Mouse (Mus musculus) urinary bladder, postnatal 4 days (tissue): Measurements from ENCODE around the gene Samd13.

Experiments
- DNase-seq, 2 experiments: peaks; one replicate each; pipeline ENCODE4 v3.0.0; 2021 to 2022; ENCODE audit warnings: low spot score in 2 of 2

The Samd13 gene

DNA sequence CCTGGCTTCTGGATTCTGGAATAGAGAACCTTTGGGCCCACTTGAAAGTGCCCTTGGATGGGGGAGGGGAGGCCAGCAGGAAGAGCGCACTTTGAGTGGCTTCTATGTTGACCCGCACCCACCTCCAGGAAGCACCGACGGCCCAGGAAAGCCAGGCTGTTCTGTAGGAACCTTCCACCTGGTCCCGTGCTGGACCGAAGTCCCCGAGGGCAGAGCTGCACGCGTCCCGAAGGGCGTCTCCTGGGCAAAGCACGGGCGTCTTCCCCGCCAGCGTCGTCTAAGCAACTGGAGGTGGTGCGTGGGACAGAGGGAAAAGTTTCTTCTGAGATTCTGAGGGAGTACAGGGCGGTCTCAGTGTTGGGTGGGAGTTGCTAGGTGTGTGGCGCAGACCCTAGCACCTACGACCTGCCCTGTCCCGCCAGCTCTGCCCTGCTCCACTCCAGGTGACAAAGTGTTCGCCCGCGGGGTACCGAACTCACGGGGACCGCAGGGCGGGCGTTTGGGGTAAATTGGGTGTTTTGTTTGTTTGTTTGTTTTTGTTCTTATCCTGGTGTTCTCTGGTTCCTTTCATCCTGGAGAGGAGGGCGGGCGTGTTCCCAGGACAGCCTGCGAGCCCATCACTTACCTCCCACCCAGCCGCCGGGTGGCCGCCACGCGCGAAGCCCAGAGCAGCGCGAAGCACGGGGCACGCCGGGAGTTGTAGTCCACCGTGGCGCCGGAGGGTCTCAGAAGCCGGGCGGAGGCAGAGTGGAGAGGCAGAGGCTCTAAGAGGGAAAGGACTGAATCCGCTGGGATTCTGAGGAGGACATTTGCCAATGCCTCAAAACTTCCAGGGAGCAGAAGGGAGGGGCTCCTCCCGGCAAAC, at the start of gene Samd13:
TSS of gene Samd13 (minus strand) at position 782 of the 865 bp plus-strand sequence.
- DNase-seq = peak; percentile 62 to 79

DNA sequence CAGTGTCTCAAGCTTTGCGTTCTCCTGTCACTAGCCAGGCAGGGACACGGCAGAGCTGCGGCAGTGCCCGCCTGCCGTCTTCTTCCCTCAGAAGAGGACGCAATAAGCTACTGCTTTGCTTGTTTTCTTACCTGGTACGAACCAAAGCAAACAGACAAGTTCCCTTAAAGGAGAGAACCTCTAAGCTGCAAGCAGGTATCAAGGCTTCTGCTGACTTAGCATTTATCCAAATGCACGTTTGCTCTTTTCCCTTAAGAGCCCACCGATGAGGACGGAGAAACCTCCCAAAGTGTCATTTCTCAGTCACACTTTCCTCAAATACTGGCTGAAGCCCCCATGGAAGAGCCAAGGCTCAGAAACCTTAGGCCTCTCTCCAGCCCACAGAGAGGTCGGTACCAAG, 46.1 kb upstream of the Samd13 start:
- no peak for DNase-seq

DNA sequence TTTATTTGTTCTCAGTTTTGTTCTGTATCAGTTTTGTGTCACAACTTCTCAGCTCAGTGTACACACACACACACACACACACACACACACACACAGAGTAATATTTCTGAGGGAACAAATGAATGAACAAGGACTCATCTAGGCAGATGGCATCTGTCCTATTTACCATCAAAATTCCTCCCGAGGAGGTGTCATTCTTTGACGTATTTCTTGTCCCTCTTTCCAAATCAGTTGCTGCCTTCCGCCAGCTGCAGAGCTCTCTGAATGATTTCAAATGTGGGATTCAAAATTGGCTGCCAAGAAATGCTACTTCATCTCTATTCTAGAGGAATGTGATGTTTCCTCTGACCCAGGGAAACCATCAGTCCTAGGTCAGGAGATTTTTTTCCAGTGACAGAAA, 37.6 kb upstream of the Samd13 start:
- DNase-seq = no peak

DNA sequence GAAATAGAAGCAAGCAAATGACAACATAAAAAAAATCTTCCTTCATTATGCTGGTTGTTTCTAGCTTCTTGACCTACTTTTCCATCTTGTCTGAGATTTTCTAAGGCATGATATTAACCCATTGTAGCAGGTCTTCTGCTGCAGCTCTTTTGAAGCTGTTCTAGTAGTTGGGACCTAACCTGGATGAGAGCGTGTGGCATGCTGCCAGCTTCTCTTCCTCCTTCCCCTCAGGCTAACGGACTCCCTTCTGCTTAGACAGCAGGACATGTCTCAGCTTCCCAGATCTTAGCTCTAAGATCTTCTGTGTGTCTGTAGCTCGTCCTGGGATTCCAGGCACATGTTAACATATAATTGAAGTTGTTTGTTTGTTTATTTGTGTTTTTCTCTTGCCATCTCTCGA, 34.3 kb upstream of the Samd13 start:
- no peak for DNase-seq

DNA sequence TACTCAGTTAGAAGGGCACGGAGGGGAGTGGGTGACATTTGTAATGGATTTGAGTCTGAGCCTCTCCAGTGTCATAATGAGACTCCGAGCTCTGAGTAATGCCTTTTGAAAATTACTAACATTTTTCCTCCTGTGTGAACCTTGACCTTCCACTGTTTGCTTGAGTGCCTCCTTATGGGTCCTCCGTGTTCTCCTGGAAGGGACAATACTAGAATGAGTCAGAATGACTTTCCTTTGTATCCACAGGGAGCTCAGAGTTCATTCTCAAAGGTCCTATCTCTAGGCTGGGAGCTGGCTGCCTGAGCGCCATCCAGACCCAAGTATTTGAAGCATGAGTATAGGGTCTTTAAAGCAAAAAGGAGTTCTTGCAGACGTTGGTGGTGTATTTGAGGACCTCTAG, 32.9 kb upstream of the Samd13 start:
- DNase-seq = no peak

DNA sequence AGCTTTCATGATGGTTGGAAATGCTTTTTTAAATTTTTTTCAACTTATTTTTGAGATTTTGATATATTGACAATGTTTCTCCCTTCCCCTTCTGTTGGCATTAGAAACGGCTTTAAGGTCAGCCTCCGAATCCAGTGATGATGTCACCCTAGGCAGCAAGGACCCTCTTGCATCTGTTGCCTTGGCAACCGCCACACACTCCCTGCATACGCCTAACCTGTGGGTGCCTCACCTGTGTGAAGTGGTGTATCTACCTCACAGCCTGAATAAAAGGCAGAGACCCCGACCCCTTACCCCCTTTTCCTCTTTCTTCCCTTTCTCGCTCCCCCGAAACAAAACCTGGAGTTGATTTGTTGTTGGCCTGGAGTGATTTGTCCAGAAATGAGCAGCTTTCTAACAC, 26.9 kb upstream of the Samd13 start:
- no peak for DNase-seq

DNA sequence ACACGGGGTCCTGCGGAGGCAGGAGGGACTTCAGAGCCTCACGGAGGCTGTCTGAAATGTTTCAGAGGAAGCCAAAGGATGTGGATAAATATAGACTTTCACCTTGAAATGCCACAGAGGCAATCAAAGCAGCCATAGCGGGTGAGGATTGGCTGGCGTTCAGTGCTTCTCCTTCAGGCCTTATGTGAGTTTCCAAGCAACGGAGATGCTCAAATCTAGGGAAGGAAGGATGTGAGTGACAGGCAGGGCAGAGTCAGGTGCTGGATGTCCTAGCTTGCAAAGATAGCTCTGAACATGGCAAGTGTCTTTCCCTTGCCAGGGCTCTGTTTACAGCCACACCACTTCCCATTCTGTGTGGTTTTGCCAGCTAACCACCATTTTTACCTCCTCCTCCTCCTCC, 26.2 kb upstream of the Samd13 start:
- no peak for DNase-seq

DNA sequence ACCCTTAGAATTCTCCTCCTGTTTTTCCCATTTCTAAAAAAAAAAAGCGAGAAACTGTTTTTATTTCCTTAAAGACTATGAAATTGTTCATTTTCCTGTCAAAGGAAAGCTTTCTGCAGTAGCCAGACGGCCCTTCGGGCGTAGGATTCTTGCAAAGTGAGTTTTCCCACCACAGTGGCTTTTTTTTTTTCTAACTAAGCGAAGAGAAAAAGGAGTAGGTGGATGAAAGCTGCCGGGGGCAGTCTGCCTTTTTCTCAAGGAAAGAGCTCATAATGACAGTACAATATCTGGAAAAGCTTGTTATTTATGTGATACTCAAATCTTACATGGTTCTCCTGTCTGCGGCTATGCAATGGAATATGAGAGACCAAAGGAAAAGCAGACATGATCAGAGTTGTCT, 25.7 kb upstream of the Samd13 start:
- DNase-seq = no peak

DNA sequence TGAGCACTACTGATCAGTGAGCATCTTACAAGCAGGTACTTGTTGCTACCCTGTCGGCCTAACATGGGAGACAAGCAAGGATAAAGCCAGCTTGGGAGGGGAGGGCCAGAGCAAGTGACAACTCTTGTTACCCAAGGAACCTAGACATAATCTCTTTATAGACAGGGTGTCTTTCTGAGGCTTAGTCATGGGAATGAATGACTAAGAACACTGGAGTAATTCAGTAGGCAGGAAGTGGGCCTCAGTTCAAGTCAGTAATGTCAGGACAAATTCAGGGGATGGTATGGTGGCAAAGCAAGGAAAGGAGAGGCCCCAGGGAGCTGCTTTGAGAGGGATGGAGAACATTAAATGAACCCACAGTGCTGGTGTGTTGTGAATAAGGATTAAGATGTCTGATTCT, 23.7 kb upstream of the Samd13 start:
- DNase-seq = no peak

DNA sequence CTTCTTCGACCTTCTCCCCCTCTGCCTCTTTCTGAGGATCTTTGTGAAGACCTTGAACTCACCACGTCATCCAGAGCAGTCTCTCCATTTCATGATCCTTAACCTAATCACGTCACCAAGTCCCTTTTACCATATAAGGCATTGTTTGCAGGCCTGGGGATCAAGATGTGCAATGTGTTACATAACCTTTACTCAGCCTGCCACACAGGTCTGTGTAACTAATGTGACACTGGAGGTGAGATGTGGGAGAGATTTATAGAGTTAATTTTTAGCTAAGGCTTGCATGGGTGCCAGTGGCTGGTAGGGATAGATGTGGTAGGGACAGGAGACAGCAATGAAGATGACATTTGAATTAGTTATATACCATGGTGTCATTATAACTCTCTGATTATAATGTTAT, 23.0 kb upstream of the Samd13 start:
- no peak for DNase-seq

DNA sequence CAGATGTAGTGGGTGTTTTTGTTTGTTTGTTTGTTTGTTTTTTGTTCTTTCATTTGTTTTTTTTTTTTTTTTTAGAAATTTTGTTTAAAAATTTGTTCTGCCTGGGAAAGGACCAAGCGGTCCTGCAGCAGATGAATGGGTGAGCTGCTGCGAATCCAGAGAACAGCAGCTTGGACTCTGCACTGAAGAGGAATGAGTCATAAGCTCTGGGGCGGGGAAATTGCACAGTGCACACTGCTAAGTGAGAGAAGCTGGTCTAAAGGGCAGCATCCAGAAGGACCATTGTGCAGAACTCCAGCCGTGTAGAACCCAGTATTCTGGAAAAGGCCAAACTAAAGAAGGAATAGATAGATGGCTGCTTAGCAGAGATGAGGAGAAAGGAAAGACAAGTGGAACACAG, 18.7 kb upstream of the Samd13 start:
- no peak for DNase-seq

DNA sequence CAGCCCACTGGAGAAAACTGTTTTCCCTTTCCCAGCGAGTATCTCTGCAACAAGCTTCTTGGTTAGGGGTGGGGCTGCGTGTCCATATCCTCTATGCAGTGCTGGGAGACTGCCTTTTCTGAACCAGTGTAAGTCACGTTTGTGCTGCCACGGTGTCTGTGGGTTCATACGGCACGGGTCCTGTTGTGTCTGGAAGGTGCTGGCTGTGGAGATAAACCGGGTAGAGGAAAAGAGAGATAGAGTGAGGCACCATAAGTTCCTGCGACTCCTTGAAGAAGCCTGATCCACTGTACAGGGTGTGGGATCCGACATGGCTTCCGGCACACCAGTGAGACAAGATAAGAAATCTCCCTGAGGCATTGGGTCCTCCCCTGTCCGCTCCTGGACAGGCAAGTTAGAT, 14.7 kb upstream of the Samd13 start:
- DNase-seq = no peak

DNA sequence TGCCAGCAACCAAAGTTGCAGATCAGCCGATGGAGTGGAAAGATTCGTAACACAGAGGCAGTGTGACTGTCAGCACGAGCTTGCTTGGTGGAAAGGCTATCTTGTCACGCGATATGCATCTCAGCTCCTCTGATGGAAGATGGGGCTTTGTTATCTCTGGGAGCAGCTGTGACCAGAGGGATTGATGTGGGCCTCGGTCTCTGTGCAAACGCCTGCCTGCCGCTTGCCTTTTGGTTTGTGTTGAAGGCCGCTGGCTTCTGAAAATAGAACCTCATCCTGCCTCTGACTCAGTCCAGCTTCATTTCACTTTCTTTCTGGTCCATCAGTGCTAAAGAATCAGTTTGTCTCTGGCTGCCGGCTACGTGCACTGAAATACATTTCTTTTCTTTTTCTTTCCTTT, 13.6 kb upstream of the Samd13 start:
- DNase-seq = no peak

DNA sequence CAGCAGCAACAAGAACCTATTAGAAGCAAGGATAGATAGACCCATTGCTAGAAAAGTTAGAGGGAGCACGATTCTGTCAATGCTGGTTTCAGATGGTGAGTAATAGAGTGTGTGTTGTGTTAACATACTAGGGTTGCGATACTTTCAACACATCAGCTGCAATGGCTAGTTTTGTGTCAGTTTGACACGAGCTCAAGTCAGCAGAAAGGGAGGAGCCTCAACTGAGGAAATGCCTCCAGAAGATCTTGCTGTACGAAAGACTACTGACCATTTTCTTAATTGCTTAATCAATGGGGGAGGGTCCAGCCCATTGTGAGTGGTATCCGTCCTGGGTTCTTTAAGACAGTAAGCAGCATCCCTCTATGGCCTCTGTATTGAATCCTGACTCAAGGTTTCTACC, 7.2 kb upstream of the Samd13 start:
- DNase-seq = no peak

DNA sequence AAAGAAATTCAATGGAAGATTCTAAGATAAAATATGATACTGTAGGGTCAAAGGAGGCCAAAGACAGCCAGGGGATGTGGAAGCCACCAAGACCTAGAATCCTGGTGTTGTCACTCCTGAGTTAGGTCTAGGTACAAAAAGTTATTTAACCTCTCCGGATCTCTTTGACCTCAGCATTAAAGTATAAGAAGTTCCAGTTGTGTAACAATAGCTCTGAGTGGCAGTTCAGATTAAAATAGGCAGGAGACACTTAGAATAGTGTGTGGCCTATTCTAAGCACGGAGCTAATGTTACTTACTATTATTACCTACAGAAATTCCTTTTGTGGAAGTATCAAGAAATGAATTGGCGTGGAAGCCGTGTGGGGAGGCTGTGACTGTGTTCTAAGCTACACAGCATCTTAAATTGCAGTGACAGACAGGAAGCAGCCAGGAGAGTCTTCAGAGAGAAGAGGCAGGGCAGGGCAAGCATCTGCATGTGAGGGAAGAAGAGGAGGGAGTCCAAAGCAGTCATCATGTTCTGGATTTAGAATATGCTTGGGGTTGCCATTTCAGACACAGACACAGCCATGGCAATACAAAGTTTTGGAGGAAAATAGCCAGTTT, 1.8 kb upstream of the Samd13 start:
- DNase-seq = no peak

DNA sequence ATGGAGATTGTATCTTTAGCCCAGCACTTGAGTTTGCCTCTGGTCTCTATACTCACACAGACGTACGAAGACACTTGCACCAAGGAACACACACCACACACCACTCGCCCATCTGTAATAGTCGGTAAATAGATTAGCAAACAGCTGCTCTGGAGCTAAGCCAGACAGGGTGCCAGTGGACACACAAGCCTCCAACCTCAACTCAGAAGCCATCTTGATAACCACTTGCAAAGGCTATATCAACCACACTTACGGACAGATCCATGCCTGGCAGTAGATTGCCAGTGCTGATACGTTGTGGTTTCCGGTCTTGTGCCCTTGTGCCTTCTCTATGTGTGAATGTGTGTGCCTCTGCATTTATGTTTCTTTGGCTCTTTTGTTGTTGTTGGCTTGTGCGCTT, 1.0 kb upstream of the Samd13 start:
- DNase-seq = no peak

DNA sequence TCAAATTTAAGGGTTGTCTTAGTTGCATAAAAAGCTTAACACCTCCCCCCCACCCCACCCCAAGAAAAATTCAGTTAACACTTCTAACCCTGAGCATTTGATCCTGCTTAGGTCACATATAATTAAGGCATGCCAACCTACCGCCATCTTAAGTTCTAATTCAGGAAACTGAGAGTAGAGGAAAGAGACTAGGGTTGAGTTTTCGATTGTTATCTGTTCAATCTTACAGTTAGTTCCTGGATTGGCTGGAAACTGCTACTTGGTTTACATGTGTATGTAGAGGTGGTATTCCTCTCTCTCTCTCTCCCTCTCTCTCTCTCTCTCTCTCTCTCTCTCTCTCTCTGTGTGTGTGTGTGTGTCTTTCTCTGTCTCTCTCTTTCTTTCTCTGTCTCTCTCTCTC, 2.3 kb downstream of the Samd13 start:
- no peak for DNase-seq

DNA sequence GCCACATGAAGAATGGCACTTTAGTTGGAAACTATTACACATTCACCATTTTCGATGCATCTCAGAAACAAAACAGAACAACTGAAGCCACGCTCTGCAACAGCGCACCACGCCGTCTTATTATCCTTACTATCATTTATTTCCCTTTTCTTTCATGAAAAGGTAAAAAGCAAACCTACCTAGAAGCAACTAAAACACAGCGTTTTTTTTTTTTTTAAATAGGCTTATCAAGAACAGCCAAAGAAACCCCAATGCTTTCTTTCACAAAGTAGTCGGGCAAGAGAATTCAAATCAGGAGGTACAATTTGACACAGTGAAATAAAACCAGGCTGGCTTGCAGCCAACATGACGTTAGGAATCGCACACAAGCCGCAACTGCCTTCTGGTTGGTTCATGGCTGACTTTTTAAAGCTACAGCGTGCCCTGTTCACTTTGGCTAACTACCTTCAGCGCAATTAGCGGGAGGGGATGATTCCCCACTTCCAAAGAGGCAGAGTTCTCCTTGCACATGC, 3.2 kb downstream of the Samd13 start:
- peak; percentile 20 to 63 for DNase-seq

DNA sequence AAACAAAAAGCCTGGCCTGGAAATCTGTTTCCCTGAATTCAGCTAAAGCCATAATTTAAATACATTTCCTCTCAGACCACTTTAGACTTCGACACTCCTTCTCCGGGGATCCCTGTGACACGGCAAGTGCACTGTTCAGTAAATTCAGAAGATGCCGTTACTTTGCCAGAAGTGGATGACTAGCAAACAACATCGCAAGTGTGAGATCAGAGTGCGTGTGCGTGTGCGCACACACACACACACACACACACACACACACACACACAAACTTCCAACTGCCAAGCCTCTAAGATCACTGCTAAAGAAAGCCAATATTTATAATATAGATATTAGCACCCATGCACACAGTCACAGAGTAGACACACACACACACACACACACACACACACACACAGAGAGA, 3.7 kb downstream of the Samd13 start:
- DNase-seq = peak in 1 of 2 experiments; percentile 35

DNA sequence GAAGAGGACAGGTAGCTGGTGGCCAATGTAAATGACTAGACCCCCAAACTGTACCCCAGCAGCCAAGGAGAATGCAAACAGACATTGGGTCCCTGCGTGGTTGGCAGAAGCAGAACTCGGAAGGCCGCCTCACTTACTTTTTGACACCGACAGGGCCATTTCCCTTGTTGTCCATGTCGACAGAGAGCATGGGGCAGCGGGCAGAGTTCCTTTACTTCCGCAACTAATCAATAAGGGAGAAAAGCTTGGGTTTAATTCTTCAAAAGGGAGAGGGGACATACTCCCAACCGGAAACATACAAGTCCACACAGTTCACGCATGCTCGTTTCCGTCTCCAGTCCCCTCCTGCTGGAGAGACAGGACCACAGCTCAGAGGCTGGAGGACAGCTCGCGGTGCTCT, 4.8 kb downstream of the Samd13 start:
- no peak for DNase-seq

DNA sequence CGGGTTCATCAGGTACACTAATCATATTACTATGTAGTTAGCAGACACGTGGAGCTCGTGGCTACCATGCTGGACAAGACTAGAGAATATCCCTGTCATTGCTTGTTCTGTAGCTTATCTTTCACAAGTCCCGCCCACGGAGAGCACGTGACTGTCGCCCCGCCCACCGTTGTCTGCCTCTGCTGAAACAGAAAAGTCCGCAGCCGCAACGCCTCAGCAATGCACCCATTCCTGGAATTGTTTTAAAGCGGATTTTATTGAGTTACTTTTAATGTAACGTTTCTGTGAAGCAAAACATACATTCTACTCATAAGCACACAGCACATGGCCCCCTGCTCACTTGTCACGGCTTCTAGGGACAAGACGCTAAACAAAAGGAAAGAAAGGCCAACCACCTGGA, 5.7 kb downstream of the Samd13 start:
- no peak for DNase-seq

DNA sequence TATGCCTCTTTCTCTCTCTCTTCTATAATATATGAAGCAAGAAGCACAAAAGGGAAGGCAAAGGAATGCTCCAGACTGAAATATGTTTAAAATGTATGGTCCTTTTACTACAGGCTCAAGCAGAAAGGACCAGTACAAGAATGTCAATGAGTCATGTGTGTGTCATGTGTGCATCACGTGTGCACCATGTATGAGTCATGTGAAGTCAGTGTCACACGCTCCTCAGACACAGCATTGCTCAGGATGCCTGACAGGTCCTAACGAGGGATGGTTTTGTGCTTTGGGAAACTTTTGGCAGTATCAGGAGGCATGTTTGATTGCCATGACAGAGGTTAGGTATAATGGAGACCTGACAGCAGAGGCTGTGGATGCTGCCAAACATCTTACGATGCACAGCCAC, 9.2 kb downstream of the Samd13 start:
- no peak for DNase-seq

DNA sequence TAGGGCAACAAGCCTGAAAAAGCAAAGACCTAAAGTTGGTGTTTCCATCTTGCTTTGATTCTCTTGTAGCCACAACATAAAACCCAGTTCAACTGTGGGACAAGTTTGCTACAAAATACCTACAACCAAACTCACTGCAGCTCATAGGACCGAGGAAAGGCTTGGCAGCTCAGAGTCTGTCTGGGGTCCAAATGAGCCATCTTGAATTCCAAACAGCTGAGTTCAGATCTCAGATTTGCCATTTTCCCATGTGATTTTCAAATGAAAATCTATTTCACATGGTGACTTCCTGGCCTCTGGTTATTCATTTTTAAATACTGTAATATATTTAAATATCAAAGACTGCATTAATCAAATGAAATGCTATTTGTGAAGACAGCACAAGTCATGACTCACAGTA, 10.3 kb downstream of the Samd13 start:
- DNase-seq = no peak
